Mouse (Mus musculus) CH12.LX (cell line): ENCODE data around the gene Fgfr2. TPM values are rescaled to one million over a fixed set of nuclear protein-coding genes. Genes with fewer than 3 reads are reported as not detected.

ENCODE experiments used
- DNase-seq: peaks from one replicate; pipeline ENCODE4 v3.0.0-alpha.2; 2013; ENCODE audit errors: extremely low read depth
- H3K27ac ChIP-seq: 2 replicates; pipeline ENCODE4 v1.5.1; 2012; ENCODE audit warnings: low read depth, mild to moderate bottlenecking, control low read depth, moderate library complexity; ENCODE audit not compliant: insufficient read depth
- H3K27me3 ChIP-seq: replicated peaks from 2 replicates; pipeline ENCODE3; 2012; ENCODE audit warnings: inconsistent platforms
- H3K36me3 ChIP-seq, 2 experiments: replicated peaks in 1 of 2; 2 replicates each; pipeline versions ENCODE3 to v1.6.1; 2012; ENCODE audit warnings: inconsistent platforms in 1 of 2, low read length in 1 of 2, mild to moderate bottlenecking in 1 of 2, mixed read lengths in 1 of 2, moderate library complexity in 1 of 2; ENCODE audit not compliant: control insufficient read depth in 1 of 2, insufficient read depth in 1 of 2
- H3K4me1 ChIP-seq, 2 experiments: 2 replicates each; pipeline ENCODE4 v1.6.1; 2012; ENCODE audit warnings: inconsistent platforms in 1 of 2, moderate library complexity in 1 of 2; ENCODE audit not compliant: insufficient read depth in 2 of 2, control insufficient read depth in 1 of 2
- H3K4me2 ChIP-seq: 2 replicates; pipeline ENCODE4 v1.6.1; 2012; ENCODE audit warnings: low read depth, mild to moderate bottlenecking, control low read depth; ENCODE audit not compliant: poor library complexity, insufficient read depth, severe bottlenecking
- H3K4me3 ChIP-seq, 3 experiments: fragments of 150-350 bp in 1 of 3; sonication (generic) in 1 of 3; replicated peaks in 1 of 3; 2 replicates each; pipeline versions ENCODE3 to v1.5.1; 2011 to 2012; ENCODE audit warnings: low read depth in 2 of 3, low read length in 2 of 3, mild to moderate bottlenecking in 2 of 3, moderate library complexity in 2 of 3, control low read depth in 1 of 3, improper control_type of control experiment in 1 of 3, inconsistent platforms in 1 of 3, mixed read lengths in 1 of 3; ENCODE audit not compliant: poor library complexity in 1 of 3
- H3K79me2 ChIP-seq: replicated peaks from 2 replicates; pipeline ENCODE4 v1.6.1; 2012; ENCODE audit warnings: mild to moderate bottlenecking, moderate library complexity; ENCODE audit not compliant: control insufficient read depth, poor library complexity, insufficient read depth, severe bottlenecking; ENCODE audit errors: extremely low read depth
- H3K9ac ChIP-seq: 2 replicates; pipeline ENCODE4 v1.6.1; 2012; ENCODE audit warnings: low read depth, mild to moderate bottlenecking, control low read depth, moderate library complexity; ENCODE audit not compliant: insufficient read depth
- H3K9me3 ChIP-seq: replicated peaks from 2 replicates; pipeline ENCODE3; 2012; ENCODE audit warnings: low read length, inconsistent platforms, mixed read lengths
- CHD1 ChIP-seq: IDR thresholded peaks from 2 replicates; pipeline ENCODE4 v1.6.1; 2012; ENCODE audit warnings: low read depth, low read length, improper control_type of control experiment, inconsistent platforms
- CTCF ChIP-seq, 2 experiments: IDR thresholded peaks in 1 of 2; conservative IDR thresholded peaks in 1 of 2; 2 replicates each; pipeline ENCODE4 v1.5.1; 2011 to 2012; ENCODE audit warnings: low read depth in 2 of 2, low read length in 2 of 2, improper control_type of control experiment in 1 of 2, inconsistent platforms in 1 of 2, mild to moderate bottlenecking in 1 of 2, moderate library complexity in 1 of 2
- E2F4 ChIP-seq: IDR thresholded peaks from 2 replicates; pipeline ENCODE4 v1.6.1; 2011; ENCODE audit warnings: low read depth, low read length, improper control_type of control experiment; ENCODE audit not compliant: insufficient replicate concordance
- ELF1 ChIP-seq: IDR thresholded peaks from 2 replicates; pipeline ENCODE4 v1.6.1; 2014; ENCODE audit warnings: low read depth, mild to moderate bottlenecking, inconsistent platforms, low read length, improper control_type of control experiment
- EP300 ChIP-seq: IDR thresholded peaks from 2 replicates; pipeline ENCODE4 v1.6.1; 2011; ENCODE audit warnings: low read length, improper control_type of control experiment
- HCFC1 ChIP-seq: IDR thresholded peaks from 2 replicates; pipeline ENCODE4 v1.6.1; 2012; ENCODE audit warnings: low read depth, mild to moderate bottlenecking, inconsistent platforms, low read length, improper control_type of control experiment
- IRF4 ChIP-seq: IDR thresholded peaks from 2 replicates; pipeline ENCODE4 v1.6.1; 2014; ENCODE audit warnings: low read depth, mild to moderate bottlenecking, inconsistent platforms, low read length, improper control_type of control experiment
- JUN ChIP-seq: IDR thresholded peaks from 2 replicates; pipeline ENCODE4 v1.6.1; 2011; ENCODE audit warnings: low read depth, mild to moderate bottlenecking, low read length, improper control_type of control experiment, moderate library complexity; ENCODE audit not compliant: insufficient read depth
- JUND ChIP-seq: conservative IDR thresholded peaks from 2 replicates; pipeline ENCODE4 v1.6.1; 2011; ENCODE audit warnings: low read depth, low read length, improper control_type of control experiment
- KAT2A ChIP-seq: IDR thresholded peaks from 2 replicates; pipeline ENCODE4 v1.6.1; 2012; ENCODE audit warnings: low read length, improper control_type of control experiment, inconsistent platforms; ENCODE audit not compliant: insufficient replicate concordance
- MAFK ChIP-seq: IDR thresholded peaks from 2 replicates; pipeline ENCODE4 v1.6.1; 2011; ENCODE audit warnings: low read length, improper control_type of control experiment; ENCODE audit not compliant: insufficient replicate concordance
- MAZ ChIP-seq: IDR thresholded peaks from 2 replicates; pipeline ENCODE4 v1.6.1; 2012; ENCODE audit warnings: low read depth, mild to moderate bottlenecking, inconsistent platforms, low read length, improper control_type of control experiment, moderate library complexity
- MEF2A ChIP-seq: IDR thresholded peaks from 2 replicates; pipeline ENCODE4 v1.6.1; 2014; ENCODE audit warnings: low read depth, mild to moderate bottlenecking, inconsistent platforms, low read length, improper control_type of control experiment, borderline replicate concordance
- NRF1 ChIP-seq: IDR thresholded peaks from 2 replicates; pipeline ENCODE4 v1.6.1; 2014; ENCODE audit warnings: low read depth, mild to moderate bottlenecking, inconsistent platforms, low read length, improper control_type of control experiment, moderate library complexity
- POLR2A ChIP-seq: IDR thresholded peaks from 2 replicates; pipeline ENCODE4 v1.6.1; 2011; ENCODE audit warnings: low read depth, mild to moderate bottlenecking, improper control_type of control experiment, low read length
- POLR2AphosphoS2 ChIP-seq: IDR thresholded peaks from 2 replicates; pipeline ENCODE4 v1.6.1; 2011; ENCODE audit warnings: low read depth, low read length, improper control_type of control experiment
- RAD21 ChIP-seq: IDR thresholded peaks from 2 replicates; pipeline ENCODE4 v1.6.1; 2011; ENCODE audit warnings: low read depth, mild to moderate bottlenecking, low read length, improper control_type of control experiment, moderate library complexity
- TBP ChIP-seq: conservative IDR thresholded peaks from 2 replicates; pipeline ENCODE4 v1.6.1; 2011; ENCODE audit warnings: low read depth, low read length, improper control_type of control experiment
- UBTF ChIP-seq: IDR thresholded peaks from 2 replicates; pipeline ENCODE4 v1.6.1; 2012; ENCODE audit warnings: low read depth, mild to moderate bottlenecking, inconsistent platforms, low read length, improper control_type of control experiment, moderate library complexity
- USF1 ChIP-seq: IDR thresholded peaks from 2 replicates; pipeline ENCODE4 v1.6.1; 2014; ENCODE audit warnings: low read depth, mild to moderate bottlenecking, inconsistent platforms, low read length, improper control_type of control experiment
- ZC3H11A ChIP-seq: IDR thresholded peaks from 2 replicates; pipeline ENCODE4 v1.6.1; 2012; ENCODE audit warnings: low read depth, mild to moderate bottlenecking, inconsistent platforms, low read length, improper control_type of control experiment
- ZKSCAN1 ChIP-seq: IDR thresholded peaks from 2 replicates; pipeline ENCODE4 v1.6.1; 2012; ENCODE audit warnings: low read depth, inconsistent platforms, low read length, improper control_type of control experiment, borderline replicate concordance
- ZMIZ1 ChIP-seq: IDR thresholded peaks from 2 replicates; pipeline ENCODE4 v1.6.1; 2012; ENCODE audit warnings: low read depth, mild to moderate bottlenecking, inconsistent platforms, low read length, improper control_type of control experiment
- ZNF384 ChIP-seq: IDR thresholded peaks from 2 replicates; pipeline ENCODE4 v1.6.1; 2012; ENCODE audit warnings: low read depth, low read length, improper control_type of control experiment, inconsistent platforms
- dilution Hi-C: fragments of 300-500 bp; cut with MboI; formaldehyde crosslinking; loops from 2 replicates; pipeline ENCODE4 v1.14.3; 2020; ENCODE audit warnings: low sequenced_read_pairs; ENCODE audit not compliant: extremely low pct_unique_long_range_greater_than_20kb, extremely low pct_ligation_motif_present
- in situ Hi-C: fragments of 300-500 bp; cut with MboI; formaldehyde crosslinking; loops from 3 replicates; pipeline ENCODE4 v1.14.3; 2019; ENCODE audit warnings: low sequenced_read_pairs, low pct_ligation_motif_present, low pct_unique_long_range_greater_than_20kb, mixed read lengths
- polyA plus RNA-seq: library from polyadenylated mRNA; unstranded; fragments of >175 nt; gene quantifications from 2 replicates; pipeline ENCODE4 v1.2.1, GENCODE M21; 2012; ENCODE audit warnings: low read depth; ENCODE audit not compliant: insufficient read length
- total RNA-seq, 2 experiments: library from RNA; depleted of rRNA; stranded (reverse); fragments of 300-350 nt in 1 of 2; fragments of >200 nt in 1 of 2; gene quantifications; 2 replicates each; pipeline ENCODE4 v1.2.3; 2012 to 2014

The Fgfr2 gene
- total and polyA plus RNA-seq, 3 experiments = not detected

- in situ Hi-C loops = no loop called here
- no peaks in the 10 kb centered on the region for H3K36me3 ChIP-seq
Measured at GRCm38 (mm10) chr7:131130021-131130420, 1993.1 kb downstream of the Fgfr2 start.

GRCm38 (mm10) chr7:131122210-131122807, 2000.8 kb downstream of the Fgfr2 start:
- Histone ChIP-seq H3K4me3 (no peak overlapping the region), H3K9ac (no peak overlapping the region), H3K79me2 (no peaks in the 10 kb centered on the region), H3K9me3 (peaks cover 2% of the 10 kb centered on the region), H3K4me2 (no peak overlapping the region), H3K36me3 (no peaks in the 10 kb centered on the region), H3K4me1 (no peaks in the 10 kb centered on the region), H3K27ac (no peak overlapping the region), H3K27me3 (peaks cover 52% of the 10 kb centered on the region)
- in situ Hi-C loops = no loop called here
- DNase-seq = no peak
- dilution Hi-C loops = no loop called here
- TF ChIP-seq ELF1 = no peak
- no peak for TF ChIP-seq UBTF
- no peak for TF ChIP-seq HCFC1
- TF ChIP-seq NRF1 = no peak
- no peak for TF ChIP-seq ZNF384
- TF ChIP-seq ZMIZ1 = no peak
- TF ChIP-seq CHD1 = no peak
- TF ChIP-seq RAD21 = no peak
- TF ChIP-seq EP300 = no peak
- no peak for TF ChIP-seq POLR2A
- no peak for TF ChIP-seq IRF4
- no peak for TF ChIP-seq CTCF (conservative IDR thresholded peaks at IDR 0.05 in 1 of 2, IDR thresholded peaks at IDR 0.05 in 1 of 2; ENCODE audit: low read depth in 2 of 2, low read length in 2 of 2)

More at GRCm38 (mm10) chr7:131130021-131130420, 1993.1 kb downstream of the Fgfr2 start:
- no peak overlapping the region for H3K27ac ChIP-seq
- no peaks in the 10 kb centered on the region for H3K4me1 ChIP-seq
- H3K4me2 ChIP-seq = no peak overlapping the region
- no peak for TF ChIP-seq KAT2A
- TF ChIP-seq ZC3H11A = no peak
- no peak for TF ChIP-seq ZNF384
- no peak for TF ChIP-seq HCFC1
- TF ChIP-seq RAD21 = no peak
- TF ChIP-seq POLR2AphosphoS2 = no peak
- no peak for TF ChIP-seq ELF1
- TF ChIP-seq UBTF = no peak
- no peak for DNase-seq
- H3K4me3 ChIP-seq = no peak overlapping the region
- H3K9me3 ChIP-seq = no peaks in the 10 kb centered on the region
- peaks cover 47% of the 10 kb centered on the region for H3K27me3 ChIP-seq
- H3K79me2 ChIP-seq = no peaks in the 10 kb centered on the region
- H3K9ac ChIP-seq = no peak overlapping the region
- dilution Hi-C loops = no loop called here

- DNase-seq = no peak
- Histone ChIP-seq H3K36me3 (no peaks in the 10 kb centered on the region), H3K4me1 (no peaks in the 10 kb centered on the region), H3K9me3 (no peaks in the 10 kb centered on the region), H3K9ac (no peak overlapping the region), H3K79me2 (no peaks in the 10 kb centered on the region), H3K27ac (no peak overlapping the region), H3K27me3 (peaks cover 91% of the 10 kb centered on the region), H3K4me2 (no peak overlapping the region), H3K4me3 (no peak overlapping the region)
- dilution Hi-C loops = no loop called here
- in situ Hi-C loops = no loop called here
- TF ChIP-seq CTCF (conservative IDR thresholded peaks at IDR 0.05 in 1 of 2, IDR thresholded peaks at IDR 0.05 in 1 of 2; ENCODE audit: low read depth in 2 of 2, low read length in 2 of 2) (no peak), MAZ (no peak), MAFK (no peak), JUN (no peak), E2F4 (no peak), KAT2A (no peak), TBP (no peak), ZKSCAN1 (no peak), RAD21 (no peak), MEF2A (no peak), JUND (no peak), POLR2AphosphoS2 (no peak), USF1 (no peak), UBTF (no peak), ZNF384 (no peak)
Measured at GRCm38 (mm10) chr7:131114434-131114833, 2008.7 kb downstream of the Fgfr2 start.
